Mouse (Mus musculus): ENCODE measurements around the gene Larp6.

GRCm38 (mm10) chr9:60696271-60696985 is 16.4 kb upstream of the Larp6 start:
- TF ChIP-seq CHD2 (IDR thresholded peaks at IDR 0.05; ENCODE audit: low read depth, low read length) (no peak), HCFC1 (IDR thresholded peaks at IDR 0.05; ENCODE audit: borderline replicate concordance, insufficient read depth, low read length) (no peak), MAFK (IDR thresholded peaks at IDR 0.05; ENCODE audit: insufficient read depth, low read depth, low read length) (no peak), ZNF384 (IDR thresholded peaks at IDR 0.05; ENCODE audit: low read depth, low read length) (no peak), ZC3H11A (IDR thresholded peaks at IDR 0.05; ENCODE audit: borderline replicate concordance, low read depth, low read length) (no peak)

All from ES-E14 (cell line).